In genomic region chr2:161108085-161108927, GRCm38 (mm10) we compare ENCODE assay signal across 8 mouse cellular contexts. TPM values are rescaled to one million over a fixed set of nuclear protein-coding genes. Genes with fewer than 3 reads are reported as not detected.
DNase-seq lines count a peak whose midpoint lies in the region; ATAC-seq lines count a peak whose summit lies in the region.

No protein-coding gene starts in this region.

- peak overlapping the region; percentile 67 for H3K4me2 ChIP-seq in intestine, embryonic 14.5 days (ENCODE audit: low read length)
- peak overlapping the region; percentile 62 for H3K4me2 ChIP-seq in midbrain, embryonic 15.5 days

- H3K9me3 ChIP-seq in intestine, embryonic 14.5 days (ENCODE audit: control insufficient read depth, low read length): no peaks in the 10 kb centered on the region
- no peaks in the 10 kb centered on the region for H3K9me3 ChIP-seq in midbrain, embryonic 15.5 days

- peak overlapping the region; percentile 99 for H3K27ac ChIP-seq in intestine, embryonic 14.5 days (ENCODE audit: low read depth)
- H3K27ac ChIP-seq in midbrain, embryonic 15.5 days: peak overlapping the region; percentile 94

- WGBS in intestine, embryonic 14.5 days: 1% methylated on average over 64 of the region's 77 CpGs
- under 1% methylated on average over 76 of the region's 77 CpGs for WGBS in midbrain, embryonic 15.5 days

- H3K4me3 ChIP-seq in intestine, embryonic 14.5 days (ENCODE audit: low read depth, low read length): peak overlapping the region; percentile 89
- peak overlapping the region; percentile 77 for H3K4me3 ChIP-seq in midbrain, embryonic 15.5 days

- no peaks in the 10 kb centered on the region for H3K27me3 ChIP-seq in intestine, embryonic 14.5 days (replicated peaks; ENCODE audit: control insufficient read depth, insufficient read depth, low read length)
- H3K27me3 ChIP-seq in midbrain, embryonic 15.5 days (replicated peaks): no peaks in the 10 kb centered on the region

- ATAC-seq in intestine, embryonic 14.5 days (replicated peaks; ENCODE audit: low FRiP score, low TSS enrichment, low read depth): peak; percentile 75
- ATAC-seq in midbrain, embryonic 15.5 days (replicated peaks): peak; percentile 67

- H3K36me3 ChIP-seq in intestine, embryonic 14.5 days (ENCODE audit: control insufficient read depth, insufficient read depth, low read length): no peaks in the 10 kb centered on the region
- H3K36me3 ChIP-seq in midbrain, embryonic 15.5 days (replicated peaks): no peaks in the 10 kb centered on the region

- peak overlapping the region; percentile 94 for H3K9ac ChIP-seq in intestine, embryonic 14.5 days (ENCODE audit: low read length)
- H3K9ac ChIP-seq in midbrain, embryonic 15.5 days: peak overlapping the region; percentile 89

- intact Hi-C loops in gastrocnemius, postnatal 14 days (cut with DNase I; ENCODE audit: low total_unique reads): no loop called here

- DNase-seq in ovary, postnatal 36 days (ENCODE audit: low spot score): peak; percentile 63
- no peak for DNase-seq in ovary, postnatal 14 days (ENCODE audit: low spot score)
- peak; percentile 69 to 77 for DNase-seq in cerebellum, postnatal 25 days
- DNase-seq in gastrocnemius, postnatal 14 days: peak; percentile 64
- DNase-seq in intestine, embryonic 14.5 days (ENCODE audit: low spot score): no peak
- DNase-seq in liver: peak; percentile 61
- peak; percentile 74 for DNase-seq in testis, postnatal 14 days (ENCODE audit: low spot score)

- H3K4me1 ChIP-seq in intestine, embryonic 14.5 days (replicated peaks; ENCODE audit: control insufficient read depth, insufficient read depth, low read length): peaks cover 32% of the 10 kb centered on the region
- H3K4me1 ChIP-seq in midbrain, embryonic 15.5 days: peaks cover 30% of the 10 kb centered on the region

RNA-seq across cellular contexts. Expression of gene Chd6, which starts 0.6 kb away (rescaled TPM):
- total RNA-seq in gastrocnemius, postnatal 14 days (2021): 10 to 100 TPM; 14.6 to 16.3 TPM
- polyA plus RNA-seq in intestine, embryonic 14.5 days (2014; fragmentation: Nextera tagmentation; extraction: Ambion mirVana): 28.5 and 33.8 TPM in 2 replicates
- polyA plus RNA-seq in midbrain, embryonic 15.5 days (2015; fragmentation: Nextera tagmentation; extraction: Ambion mirVana): 36.9 and 40.8 TPM in 2 replicates

Comparison
In these comparisons a context has a peak if more than half of its experiments do, and no peak if none do; other contexts are left out.
1. DNase-seq: peak in ovary, postnatal 36 days (single experiment), cerebellum, postnatal 25 days (2 of 2), gastrocnemius, postnatal 14 days (single experiment), liver (single experiment) and testis, postnatal 14 days (single experiment); none in ovary, postnatal 14 days (single experiment) and intestine, embryonic 14.5 days (single experiment).